Mouse (Mus musculus) pancreas, adult 10 weeks (tissue): ENCODE data around the gene Grxcr1. TPM values are rescaled to one million over a fixed set of nuclear protein-coding genes. Genes with fewer than 3 reads are reported as not detected.

Source experiments
- polyA plus RNA-seq: library from polyadenylated mRNA; stranded (reverse); fragments of 350-450 nt; fragmentation: Illumina TruSeq; extraction: RNeasy Lipid Tissue Mini Kit (QIAGEN cat#74804); gene quantifications from one replicate; pipeline ENCODE4 v1.2.3, GENCODE M21; 2015; ENCODE audit warnings: low read depth, low replicate concordance; ENCODE audit not compliant: insufficient read depth

The Grxcr1 gene
- not detected for polyA plus RNA-seq

GRCm38 (mm10) chr5:68031744-68032143 is at the start of gene Grxcr1:
Gene Grxcr1 (plus strand): TSS chr5:68031835.

Other genes with a start within 250 kb of the Grxcr1 start
- 2.6 TPM for gene Atp8a1, start 184.4 kb upstream of the Grxcr1 start, polyA plus RNA-seq
- not detected for gene Gm5108, start 90.2 kb upstream of the Grxcr1 start, polyA plus RNA-seq
- gene Gm21905, start 85.4 kb upstream of the Grxcr1 start, polyA plus RNA-seq = not detected